Mouse (Mus musculus): ENCODE measurements at regions not wholly inside any gene's neighbourhood (a gene's known extent, or its start where the extent isn't known, plus 50 kb on each side); places are given as distances from the start of the nearest gene placed in this dataset.

GRCm38 (mm10) chr14:105733013-105733728 is 163.4 kb downstream of the Spry2 start:
- H3K4me2 ChIP-seq (ENCODE audit: low read depth) = peak overlapping the region; percentile 47
- H3K4me1 ChIP-seq (ENCODE audit: control insufficient read depth, insufficient read depth, low read length) = peaks cover 17% of the 10 kb centered on the region
- no peaks in the 10 kb centered on the region for H3K27me3 ChIP-seq (ENCODE audit: control insufficient read depth, insufficient read depth, low read length)
- no peaks in the 10 kb centered on the region for H3K9me3 ChIP-seq (ENCODE audit: control insufficient read depth, low read length)
- peak; percentile 51 for DNase-seq (ENCODE audit: low spot score)
- H3K4me3 ChIP-seq (ENCODE audit: low read depth, low read length) = peak overlapping the region; percentile 33
- 5% methylated on average over 12 of the region's 12 CpGs for WGBS
- H3K27ac ChIP-seq (ENCODE audit: low read depth, low read length) = no peak overlapping the region
- ATAC-seq (ENCODE audit: insufficient read depth, low FRiP score, low TSS enrichment) = peak; percentile 32; the same call in 1 of the 2 replicates
- H3K36me3 ChIP-seq (ENCODE audit: control insufficient read depth, insufficient read depth, low read length) = no peaks in the 10 kb centered on the region
- no peak overlapping the region for H3K9ac ChIP-seq (ENCODE audit: low read length)

- no peaks in the 10 kb centered on the region for H3K27me3 ChIP-seq (ENCODE audit: control insufficient read depth, insufficient read depth, low read length)
- H3K4me3 ChIP-seq (ENCODE audit: low read depth, low read length) = peak overlapping the region; percentile 33
- H3K9me3 ChIP-seq (ENCODE audit: control insufficient read depth, low read length) = no peaks in the 10 kb centered on the region
- ATAC-seq (ENCODE audit: insufficient read depth, low FRiP score, low TSS enrichment) = peak; percentile 96
- peak overlapping the region; percentile 48 for H3K9ac ChIP-seq (ENCODE audit: low read length)
- H3K4me1 ChIP-seq (ENCODE audit: control insufficient read depth, insufficient read depth, low read length) = peaks cover 17% of the 10 kb centered on the region
- H3K4me2 ChIP-seq (ENCODE audit: low read depth) = peak overlapping the region; percentile 47
- WGBS = 1% methylated on average over 13 of the region's 13 CpGs
- peak; percentile 84 for DNase-seq (ENCODE audit: low spot score)
- no peaks in the 10 kb centered on the region for H3K36me3 ChIP-seq (ENCODE audit: control insufficient read depth, insufficient read depth, low read length)
- peak overlapping the region; percentile 72 for H3K27ac ChIP-seq (ENCODE audit: low read depth, low read length)
Observed at GRCm38 (mm10) chr14:105732221-105733012, 164.2 kb downstream of the Spry2 start.

DNA sequence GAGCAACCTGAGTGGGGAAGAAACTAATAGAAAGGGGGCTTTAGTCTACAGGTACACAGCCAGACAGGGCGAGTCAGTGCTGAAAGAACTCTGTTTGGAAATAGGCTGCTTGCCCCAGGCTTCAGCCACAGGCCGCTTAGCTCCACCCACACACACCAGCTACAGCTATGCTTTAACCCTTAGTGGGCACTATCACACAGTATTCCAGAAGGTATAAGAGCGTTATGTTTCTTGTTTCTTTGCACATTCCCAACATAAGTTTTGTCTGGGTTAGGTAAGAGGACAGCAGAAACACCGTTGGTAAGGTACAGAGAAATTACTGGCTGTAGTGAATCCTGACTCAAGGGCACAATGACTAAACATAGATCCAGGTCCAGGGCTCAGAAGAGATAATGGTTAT is 165.8 kb downstream of the Spry2 start:
- WGBS = 10% methylated on average over 4 of the region's 4 CpGs
- Histone ChIP-seq H3K4me3 (ENCODE audit: low read depth, low read length) (no peak overlapping the region), H3K4me2 (ENCODE audit: low read depth) (no peak overlapping the region), H3K4me1 (ENCODE audit: control insufficient read depth, insufficient read depth, low read length) (peaks cover 17% of the 10 kb centered on the region), H3K9ac (ENCODE audit: low read length) (no peak overlapping the region), H3K27me3 (ENCODE audit: control insufficient read depth, insufficient read depth, low read length) (no peaks in the 10 kb centered on the region), H3K9me3 (ENCODE audit: control insufficient read depth, low read length) (no peaks in the 10 kb centered on the region), H3K36me3 (ENCODE audit: control insufficient read depth, insufficient read depth, low read length) (no peaks in the 10 kb centered on the region), H3K27ac (ENCODE audit: low read depth, low read length) (no peak overlapping the region)
- DNase-seq (ENCODE audit: low spot score) = peak; percentile 33
- ATAC-seq (ENCODE audit: insufficient read depth, low FRiP score, low TSS enrichment) = 0 out of 2 replicates have a peak, but pooled peaks have one; percentile 42

GRCm38 (mm10) chr14:105728841-105729240 is 167.8 kb downstream of the Spry2 start:
- Histone ChIP-seq H3K27me3 (ENCODE audit: control insufficient read depth, insufficient read depth, low read length) (no peaks in the 10 kb centered on the region), H3K4me3 (ENCODE audit: low read depth, low read length) (no peak overlapping the region), H3K9me3 (ENCODE audit: control insufficient read depth, low read length) (no peaks in the 10 kb centered on the region), H3K27ac (ENCODE audit: low read depth, low read length) (no peak overlapping the region), H3K4me2 (ENCODE audit: low read depth) (no peak overlapping the region), H3K4me1 (ENCODE audit: control insufficient read depth, insufficient read depth, low read length) (peaks cover 17% of the 10 kb centered on the region), H3K36me3 (ENCODE audit: control insufficient read depth, insufficient read depth, low read length) (no peaks in the 10 kb centered on the region), H3K9ac (ENCODE audit: low read length) (no peak overlapping the region)
- no peak for DNase-seq (ENCODE audit: low spot score)
- ATAC-seq (ENCODE audit: insufficient read depth, low FRiP score, low TSS enrichment) = no peak
- 93% methylated on average over 5 of the region's 5 CpGs for WGBS

DNA sequence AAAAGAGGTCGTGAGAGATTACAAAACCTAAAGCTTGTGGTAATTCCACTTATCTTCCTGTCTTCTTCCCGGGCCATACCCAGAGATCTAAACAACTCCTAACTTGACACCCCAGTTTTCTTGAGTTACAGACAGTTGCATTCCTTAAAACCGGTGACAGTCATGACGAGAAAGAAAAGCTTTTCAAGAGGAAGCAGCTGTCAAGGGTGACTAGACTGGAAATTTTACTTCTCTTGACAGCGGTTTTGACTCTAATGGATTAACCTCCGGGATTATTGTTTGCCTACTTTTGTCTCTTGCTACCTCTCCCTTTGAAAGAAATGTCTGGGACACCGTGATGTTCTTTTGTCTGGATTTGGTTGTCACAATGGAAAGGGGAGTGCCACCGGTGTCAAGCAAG is 170.9 kb downstream of the Spry2 start:
- H3K9ac ChIP-seq (ENCODE audit: low read length) = no peak overlapping the region

DNA sequence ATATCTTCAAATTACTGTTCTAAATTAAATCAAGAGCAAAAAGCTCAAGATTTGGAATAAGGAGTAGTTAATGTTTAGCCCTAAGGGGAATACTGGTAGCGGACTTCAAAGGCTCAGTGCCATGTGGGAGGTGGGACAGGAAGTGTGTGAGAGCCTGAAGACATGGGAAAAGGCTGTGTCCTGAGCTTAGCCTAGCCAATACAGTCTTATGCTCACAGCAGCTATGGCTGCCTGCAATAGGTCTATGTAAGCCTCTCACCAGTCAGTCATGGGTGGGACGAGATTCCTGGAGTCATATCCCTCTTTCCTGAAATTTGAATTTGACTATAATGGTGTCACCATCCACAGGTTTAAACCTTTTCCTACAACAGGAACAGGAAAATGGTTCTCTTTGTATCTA is 173.7 kb downstream of the Spry2 start:
- no peaks in the 10 kb centered on the region for H3K4me1 ChIP-seq (ENCODE audit: control insufficient read depth, insufficient read depth, low read length)
- H3K4me3 ChIP-seq (ENCODE audit: low read depth, low read length) = no peak overlapping the region
- no peak for ATAC-seq (ENCODE audit: insufficient read depth, low FRiP score, low TSS enrichment)
- H3K4me2 ChIP-seq (ENCODE audit: low read depth) = no peak overlapping the region
- no peak overlapping the region for H3K9ac ChIP-seq (ENCODE audit: low read length)
- no peaks in the 10 kb centered on the region for H3K9me3 ChIP-seq (ENCODE audit: control insufficient read depth, low read length)
- WGBS = 77% methylated on average over 2 of the region's 2 CpGs
- no peak overlapping the region for H3K27ac ChIP-seq (ENCODE audit: low read depth, low read length)
- no peak for DNase-seq (ENCODE audit: low spot score)
- no peaks in the 10 kb centered on the region for H3K27me3 ChIP-seq (ENCODE audit: control insufficient read depth, insufficient read depth, low read length)
- H3K36me3 ChIP-seq (ENCODE audit: control insufficient read depth, insufficient read depth, low read length) = no peaks in the 10 kb centered on the region

More for the DNA sequence above, 170.9 kb downstream of the Spry2 start:
- DNase-seq (ENCODE audit: low spot score) (no peak), ATAC-seq (ENCODE audit: insufficient read depth, low FRiP score, low TSS enrichment) (no peak)
- Histone ChIP-seq H3K4me2 (ENCODE audit: low read depth) (no peak overlapping the region), H3K4me1 (ENCODE audit: control insufficient read depth, insufficient read depth, low read length) (0 out of 2 replicates have a peak, but pooled peaks cover 2% of the 10 kb centered on the region), H3K27me3 (ENCODE audit: control insufficient read depth, insufficient read depth, low read length) (no peaks in the 10 kb centered on the region), H3K27ac (ENCODE audit: low read depth, low read length) (no peak overlapping the region), H3K4me3 (ENCODE audit: low read depth, low read length) (no peak overlapping the region), H3K36me3 (ENCODE audit: control insufficient read depth, insufficient read depth, low read length) (no peaks in the 10 kb centered on the region), H3K9me3 (ENCODE audit: control insufficient read depth, low read length) (no peaks in the 10 kb centered on the region)
- WGBS = 67% methylated on average over 8 of the region's 8 CpGs

- no peaks in the 10 kb centered on the region for H3K9me3 ChIP-seq (ENCODE audit: control insufficient read depth, low read length)
- DNase-seq (ENCODE audit: low spot score) (no peak), ATAC-seq (ENCODE audit: insufficient read depth, low FRiP score, low TSS enrichment) (no peak)
- no peaks in the 10 kb centered on the region for H3K4me1 ChIP-seq (ENCODE audit: control insufficient read depth, insufficient read depth, low read length)
- 78% methylated on average over 3 of the region's 3 CpGs for WGBS
- no peak overlapping the region for H3K27ac ChIP-seq (ENCODE audit: low read depth, low read length)
- H3K27me3 ChIP-seq (ENCODE audit: control insufficient read depth, insufficient read depth, low read length) = no peaks in the 10 kb centered on the region
- no peak overlapping the region for H3K4me2 ChIP-seq (ENCODE audit: low read depth)
- no peaks in the 10 kb centered on the region for H3K36me3 ChIP-seq (ENCODE audit: control insufficient read depth, insufficient read depth, low read length)
- H3K4me3 ChIP-seq (ENCODE audit: low read depth, low read length) = no peak overlapping the region
- no peak overlapping the region for H3K9ac ChIP-seq (ENCODE audit: low read length)
Observed at GRCm38 (mm10) chr14:105721576-105721975, 175.0 kb downstream of the Spry2 start.

- DNase-seq (ENCODE audit: low spot score) = no peak
- H3K9ac ChIP-seq (ENCODE audit: low read length) = no peak overlapping the region
- WGBS = 83% methylated on average over 6 of the region's 6 CpGs
- ATAC-seq (ENCODE audit: insufficient read depth, low FRiP score, low TSS enrichment) = no peak
- no peak overlapping the region for H3K4me3 ChIP-seq (ENCODE audit: low read depth, low read length)
- no peaks in the 10 kb centered on the region for H3K36me3 ChIP-seq (ENCODE audit: control insufficient read depth, insufficient read depth, low read length)
- H3K27ac ChIP-seq (ENCODE audit: low read depth, low read length) = no peak overlapping the region
- H3K4me2 ChIP-seq (ENCODE audit: low read depth) = no peak overlapping the region
- H3K27me3 ChIP-seq (ENCODE audit: control insufficient read depth, insufficient read depth, low read length) = no peaks in the 10 kb centered on the region
- H3K4me1 ChIP-seq (ENCODE audit: control insufficient read depth, insufficient read depth, low read length) = no peaks in the 10 kb centered on the region
- no peaks in the 10 kb centered on the region for H3K9me3 ChIP-seq (ENCODE audit: control insufficient read depth, low read length)
Observed at GRCm38 (mm10) chr14:105720816-105721510, 175.7 kb downstream of the Spry2 start.
